Mouse (Mus musculus): ENCODE results near the gene Vps8. TPM values are rescaled to one million over a fixed set of nuclear protein-coding genes. Genes with fewer than 3 reads are reported as not detected.

The Vps8 gene
- polyA plus RNA-seq, 1 experiment, result 15.3 TPM

- WGBS, result 97% methylated on average over 5 of the region's 5 CpGs
- H3K27ac ChIP-seq (ENCODE audit: control insufficient read depth, insufficient read depth, low read length), result no peak overlapping the region
- no peak for TF ChIP-seq CTCF (IDR thresholded peaks at IDR 0.05; ENCODE audit: borderline replicate concordance, control insufficient read depth, extremely low read depth, insufficient read depth, low read length, poor library complexity)
- no peak for TF ChIP-seq POLR2A (IDR thresholded peaks at IDR 0.05; ENCODE audit: control insufficient read depth, extremely low read depth, insufficient read depth, low read length, poor library complexity)
- H3K4me1 ChIP-seq (replicated peaks; ENCODE audit: control insufficient read depth, insufficient read depth, low read length), result peaks cover 7% of the 10 kb centered on the region; the same call in 1 of the 2 replicates
- H3K36me3 ChIP-seq (ENCODE audit: control insufficient read depth, insufficient read depth, low read length), result no peaks in the 10 kb centered on the region
- no peaks in the 10 kb centered on the region for H3K27me3 ChIP-seq (ENCODE audit: control insufficient read depth, insufficient read depth, low read length)
- no peak overlapping the region for H3K4me3 ChIP-seq (ENCODE audit: control insufficient read depth, insufficient read depth, low read length)
- DNase-seq, result no peak
These were observed 220.0 kb downstream of the Vps8 start for GRCm38 (mm10) chr16:21642906-21643305.

DNA sequence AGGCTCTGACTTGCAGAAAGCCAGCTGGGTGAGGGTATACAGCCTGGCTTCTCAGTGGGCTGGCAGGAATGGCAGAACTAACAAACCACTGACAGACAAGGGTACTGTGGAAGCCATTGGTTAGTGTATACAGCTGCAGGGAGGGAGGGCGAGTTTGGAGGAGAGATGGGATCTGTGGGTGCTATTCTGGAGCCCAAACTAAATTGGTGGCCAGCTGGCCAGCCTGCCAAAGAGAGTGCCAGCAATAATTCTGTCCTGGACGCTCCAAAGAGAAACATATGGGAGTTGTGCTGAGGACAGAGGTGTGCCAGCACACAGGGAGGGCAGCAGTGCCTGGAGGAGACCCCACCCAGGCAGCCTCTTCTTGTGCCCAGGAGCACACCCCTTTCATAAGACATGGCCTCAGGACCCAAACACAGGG, 220.7 kb downstream of the Vps8 start:
- H3K4me1 ChIP-seq (replicated peaks; ENCODE audit: control insufficient read depth, insufficient read depth, low read length), result peaks cover 7% of the 10 kb centered on the region; the same call in 1 of the 2 replicates
- no peak for TF ChIP-seq CTCF (IDR thresholded peaks at IDR 0.05; ENCODE audit: borderline replicate concordance, control insufficient read depth, extremely low read depth, insufficient read depth, low read length, poor library complexity)
- TF ChIP-seq POLR2A (IDR thresholded peaks at IDR 0.05; ENCODE audit: control insufficient read depth, extremely low read depth, insufficient read depth, low read length, poor library complexity), result no peak
- H3K4me3 ChIP-seq (ENCODE audit: control insufficient read depth, insufficient read depth, low read length), result no peak overlapping the region
- H3K27me3 ChIP-seq (ENCODE audit: control insufficient read depth, insufficient read depth, low read length), result no peaks in the 10 kb centered on the region
- DNase-seq, result no peak
- WGBS, result 93% methylated on average over 2 of the region's 2 CpGs
- H3K27ac ChIP-seq (ENCODE audit: control insufficient read depth, insufficient read depth, low read length), result no peak overlapping the region
- H3K36me3 ChIP-seq (ENCODE audit: control insufficient read depth, insufficient read depth, low read length), result no peaks in the 10 kb centered on the region

DNA sequence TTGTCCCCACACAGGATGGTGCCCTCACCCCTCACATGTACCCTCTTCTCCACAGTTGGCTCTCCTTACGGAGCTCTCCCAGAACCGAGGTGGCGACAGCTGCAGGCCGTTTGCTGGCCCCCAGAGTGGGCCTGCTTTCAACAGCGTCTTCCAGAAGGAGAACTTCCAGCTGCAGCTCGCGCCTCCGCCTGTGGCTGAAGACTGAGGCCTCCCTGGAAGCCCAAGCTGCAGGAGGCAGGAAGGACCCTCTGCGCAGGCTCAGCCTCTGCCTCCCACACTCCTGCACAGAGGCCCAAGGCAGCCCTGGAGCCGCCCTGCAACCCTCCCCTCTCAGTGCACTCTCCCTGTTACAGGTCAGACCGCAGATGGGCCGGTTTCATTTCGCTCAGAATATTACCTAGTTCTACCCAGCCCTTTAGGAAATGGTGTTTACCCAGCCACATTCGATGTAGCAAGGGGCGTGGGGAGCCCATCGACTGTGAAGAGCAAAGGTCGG, 221.2 kb downstream of the Vps8 start:
- TF ChIP-seq POLR2A (IDR thresholded peaks at IDR 0.05; ENCODE audit: control insufficient read depth, extremely low read depth, insufficient read depth, low read length, poor library complexity) (no peak), CTCF (IDR thresholded peaks at IDR 0.05; ENCODE audit: borderline replicate concordance, control insufficient read depth, extremely low read depth, insufficient read depth, low read length, poor library complexity) (no peak)
- Histone ChIP-seq H3K27me3 (ENCODE audit: control insufficient read depth, insufficient read depth, low read length) (no peaks in the 10 kb centered on the region), H3K36me3 (ENCODE audit: control insufficient read depth, insufficient read depth, low read length) (no peaks in the 10 kb centered on the region), H3K27ac (ENCODE audit: control insufficient read depth, insufficient read depth, low read length) (no peak overlapping the region), H3K4me3 (ENCODE audit: control insufficient read depth, insufficient read depth, low read length) (no peak overlapping the region), H3K4me1 (replicated peaks; ENCODE audit: control insufficient read depth, insufficient read depth, low read length) (peaks cover 7% of the 10 kb centered on the region; the same call in 1 of the 2 replicates)
- no peak for DNase-seq
- WGBS, result 78% methylated on average over 17 of the region's 17 CpGs

GRCm38 (mm10) chr16:21644574-21644973, 221.7 kb downstream of the Vps8 start:
- Histone ChIP-seq H3K4me3 (ENCODE audit: control insufficient read depth, insufficient read depth, low read length) (no peak overlapping the region), H3K27me3 (ENCODE audit: control insufficient read depth, insufficient read depth, low read length) (no peaks in the 10 kb centered on the region), H3K4me1 (replicated peaks; ENCODE audit: control insufficient read depth, insufficient read depth, low read length) (peaks cover 7% of the 10 kb centered on the region; the same call in 1 of the 2 replicates), H3K36me3 (ENCODE audit: control insufficient read depth, insufficient read depth, low read length) (no peaks in the 10 kb centered on the region), H3K27ac (ENCODE audit: control insufficient read depth, insufficient read depth, low read length) (no peak overlapping the region)
- TF ChIP-seq CTCF (IDR thresholded peaks at IDR 0.05; ENCODE audit: borderline replicate concordance, control insufficient read depth, extremely low read depth, insufficient read depth, low read length, poor library complexity) (no peak), POLR2A (IDR thresholded peaks at IDR 0.05; ENCODE audit: control insufficient read depth, extremely low read depth, insufficient read depth, low read length, poor library complexity) (no peak)
- DNase-seq, result no peak
- WGBS, result 92% methylated on average over 3 of the region's 3 CpGs

- H3K27me3 ChIP-seq (ENCODE audit: control insufficient read depth, insufficient read depth, low read length), result no peaks in the 10 kb centered on the region
- no peak overlapping the region for H3K4me3 ChIP-seq (ENCODE audit: control insufficient read depth, insufficient read depth, low read length)
- no peak overlapping the region for H3K27ac ChIP-seq (ENCODE audit: control insufficient read depth, insufficient read depth, low read length)
- DNase-seq, result no peak
- 97% methylated on average over 3 of the region's 3 CpGs for WGBS
- H3K4me1 ChIP-seq (replicated peaks; ENCODE audit: control insufficient read depth, insufficient read depth, low read length), result peaks cover 7% of the 10 kb centered on the region; the same call in 1 of the 2 replicates
- H3K36me3 ChIP-seq (ENCODE audit: control insufficient read depth, insufficient read depth, low read length), result no peaks in the 10 kb centered on the region
- no peak for TF ChIP-seq POLR2A (IDR thresholded peaks at IDR 0.05; ENCODE audit: control insufficient read depth, extremely low read depth, insufficient read depth, low read length, poor library complexity)
- no peak for TF ChIP-seq CTCF (IDR thresholded peaks at IDR 0.05; ENCODE audit: borderline replicate concordance, control insufficient read depth, extremely low read depth, insufficient read depth, low read length, poor library complexity)
These were observed 223.0 kb downstream of the Vps8 start for GRCm38 (mm10) chr16:21645915-21646314.

GRCm38 (mm10) chr16:21646496-21646895, 223.6 kb downstream of the Vps8 start:
- no peak for DNase-seq
- no peaks in the 10 kb centered on the region for H3K27me3 ChIP-seq (ENCODE audit: control insufficient read depth, insufficient read depth, low read length)
- peaks cover 7% of the 10 kb centered on the region; the same call in 1 of the 2 replicates for H3K4me1 ChIP-seq (replicated peaks; ENCODE audit: control insufficient read depth, insufficient read depth, low read length)
- no peak for TF ChIP-seq POLR2A (IDR thresholded peaks at IDR 0.05; ENCODE audit: control insufficient read depth, extremely low read depth, insufficient read depth, low read length, poor library complexity)
- TF ChIP-seq CTCF (IDR thresholded peaks at IDR 0.05; ENCODE audit: borderline replicate concordance, control insufficient read depth, extremely low read depth, insufficient read depth, low read length, poor library complexity), result no peak
- H3K27ac ChIP-seq (ENCODE audit: control insufficient read depth, insufficient read depth, low read length), result no peak overlapping the region
- 97% methylated on average over 3 of the region's 3 CpGs for WGBS
- no peaks in the 10 kb centered on the region for H3K36me3 ChIP-seq (ENCODE audit: control insufficient read depth, insufficient read depth, low read length)
- no peak overlapping the region for H3K4me3 ChIP-seq (ENCODE audit: control insufficient read depth, insufficient read depth, low read length)

DNA sequence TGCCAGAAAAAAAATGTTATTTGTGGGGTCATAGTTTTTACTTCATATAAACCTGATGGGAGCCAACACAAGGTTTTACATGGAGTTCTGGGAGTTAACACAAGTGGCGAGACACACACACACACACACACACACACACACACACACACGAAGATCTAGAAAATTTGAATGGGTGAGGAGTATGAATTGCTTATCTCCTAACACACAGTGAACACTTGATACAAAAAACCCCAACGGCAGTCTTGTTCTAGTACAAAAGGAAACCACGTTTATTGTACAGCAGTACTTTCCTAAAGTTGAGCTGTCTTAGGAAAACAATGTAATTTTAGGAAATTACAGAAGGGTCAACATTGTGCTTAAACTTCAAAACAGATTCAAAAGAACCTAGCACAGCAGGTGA, 225.9 kb downstream of the Vps8 start:
- H3K4me1 ChIP-seq (replicated peaks; ENCODE audit: control insufficient read depth, insufficient read depth, low read length), result no peaks in the 10 kb centered on the region
- H3K4me3 ChIP-seq (ENCODE audit: control insufficient read depth, insufficient read depth, low read length), result no peak overlapping the region
- no peaks in the 10 kb centered on the region for H3K27me3 ChIP-seq (ENCODE audit: control insufficient read depth, insufficient read depth, low read length)
- DNase-seq, result no peak
- no peak overlapping the region for H3K27ac ChIP-seq (ENCODE audit: control insufficient read depth, insufficient read depth, low read length)
- no peak for TF ChIP-seq POLR2A (IDR thresholded peaks at IDR 0.05; ENCODE audit: control insufficient read depth, extremely low read depth, insufficient read depth, low read length, poor library complexity)
- TF ChIP-seq CTCF (IDR thresholded peaks at IDR 0.05; ENCODE audit: borderline replicate concordance, control insufficient read depth, extremely low read depth, insufficient read depth, low read length, poor library complexity), result no peak
- no peaks in the 10 kb centered on the region for H3K36me3 ChIP-seq (ENCODE audit: control insufficient read depth, insufficient read depth, low read length)
- 57% methylated on average over 4 of the region's 4 CpGs for WGBS
